Mouse (Mus musculus): ENCODE data around the gene Fxyd5.

DNA sequence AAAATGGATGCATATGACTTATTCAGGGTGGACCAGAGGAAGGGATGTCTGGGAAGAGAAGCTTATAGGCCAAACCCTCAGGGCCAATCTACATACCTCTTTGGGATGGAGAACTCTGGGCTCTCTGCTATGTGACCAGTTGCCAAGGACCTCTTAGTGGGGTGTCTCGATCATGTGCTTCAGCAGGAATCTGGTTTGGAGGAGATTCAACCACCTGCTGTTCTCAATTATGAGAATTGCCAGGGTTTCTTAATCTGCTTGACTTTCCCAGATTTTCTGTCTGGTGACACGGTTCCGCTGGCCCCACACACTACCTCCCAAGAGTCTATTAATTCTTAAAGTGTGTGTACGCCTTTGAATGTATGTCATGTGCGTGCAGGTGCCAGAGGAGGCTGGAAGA is 48.3 kb downstream of the Fxyd5 start:
- no peak for TF ChIP-seq CTCF (IDR thresholded peaks at IDR 0.05; ENCODE audit: borderline replicate concordance, insufficient read depth, low read length)
- no peak for TF ChIP-seq POLR2A (IDR thresholded peaks at IDR 0.05; ENCODE audit: low read depth, low read length)

Data from embryonic fibroblast, embryonic 13.5 days (primary cell).